Mouse (Mus musculus): ENCODE measurements around the gene Dnajb2. TPM values are rescaled to one million over a fixed set of nuclear protein-coding genes. Genes with fewer than 3 reads are reported as not detected.

The Dnajb2 gene
- polyA plus RNA-seq, 1 experiment from 2014 or later = 21.5 TPM

DNA sequence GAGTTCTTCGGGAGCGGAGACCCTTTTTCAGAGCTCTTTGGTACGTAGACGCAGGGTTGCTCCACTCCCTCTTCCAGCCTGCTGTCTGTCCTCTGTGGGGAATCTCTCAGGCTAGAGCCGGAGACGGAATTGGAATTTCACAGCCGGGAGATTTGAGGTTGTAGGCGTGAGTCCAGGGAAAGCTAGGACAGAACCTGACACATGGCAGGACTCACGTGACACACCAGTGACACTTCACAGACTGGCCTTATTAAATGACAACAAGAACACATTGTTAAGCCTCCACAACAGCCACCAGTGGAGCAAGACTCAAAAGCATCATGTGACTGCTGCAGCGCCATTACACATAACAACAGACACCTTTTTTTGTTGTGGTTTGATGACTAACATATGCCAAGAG, 3.4 kb downstream of the Dnajb2 start:
- Histone ChIP-seq H3K27me3 (replicated peaks; ENCODE audit: control insufficient read depth, insufficient read depth, low read length) (no peaks in the 10 kb centered on the region), H3K9ac (ENCODE audit: low read length) (no peak overlapping the region), H3K4me3 (ENCODE audit: low read depth, low read length) (no peak overlapping the region), H3K4me1 (ENCODE audit: control insufficient read depth, insufficient read depth, low read length) (peaks cover 9% of the 10 kb centered on the region; the same call in 1 of the 2 replicates), H3K27ac (ENCODE audit: low read depth, low read length) (no peak overlapping the region), H3K4me2 (ENCODE audit: low read length) (no peak overlapping the region), H3K9me3 (replicated peaks; ENCODE audit: control insufficient read depth, low read length) (no peaks in the 10 kb centered on the region), H3K36me3 (ENCODE audit: control insufficient read depth, insufficient read depth, low read length) (peaks cover 31% of the 10 kb centered on the region)
- DNase-seq (ENCODE audit: low spot score) = no peak
- WGBS = 85% methylated on average over 10 of the region's 10 CpGs
- ATAC-seq = no peak

GRCm38 (mm10) chr1:75243411-75243810, 7.2 kb downstream of the Dnajb2 start:
- no peak overlapping the region for H3K4me3 ChIP-seq (ENCODE audit: low read depth, low read length)

DNA sequence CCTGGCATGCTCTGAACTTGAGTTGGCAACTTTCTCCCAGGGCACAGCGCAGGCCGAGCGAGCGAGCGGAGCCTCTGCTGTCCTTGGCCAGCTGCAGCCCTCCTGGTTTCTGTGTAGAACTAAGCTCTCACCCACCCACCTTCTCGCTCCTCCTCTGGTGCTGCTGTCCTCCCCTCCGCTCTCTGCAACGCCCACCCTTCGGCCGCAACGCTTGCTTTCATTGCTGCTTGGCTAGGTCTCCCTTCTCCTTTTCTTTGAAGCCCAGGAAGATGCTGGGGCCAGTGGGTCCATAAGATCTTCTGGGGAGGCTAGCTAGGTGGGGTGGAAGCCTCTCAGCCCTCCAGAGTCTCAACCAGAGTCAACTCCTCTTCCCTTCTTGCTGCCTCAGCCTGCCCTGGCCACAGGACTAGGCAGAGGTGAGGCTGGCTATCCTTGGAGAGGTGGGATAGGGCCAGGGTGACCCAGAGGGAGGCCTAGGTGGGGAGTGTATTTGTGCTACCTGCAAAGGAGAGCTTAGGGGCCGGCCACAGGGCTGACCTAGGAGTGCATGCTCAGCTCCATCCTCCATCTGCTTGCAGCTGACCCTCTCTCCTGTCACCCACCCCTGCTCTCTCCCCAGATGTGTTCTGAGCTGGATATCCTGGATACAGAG, 8.1 kb downstream of the Dnajb2 start:
- Histone ChIP-seq H3K4me2 (ENCODE audit: low read length) (no peak overlapping the region), H3K27ac (ENCODE audit: low read depth, low read length) (no peak overlapping the region), H3K4me3 (ENCODE audit: low read depth, low read length) (no peak overlapping the region), H3K9me3 (replicated peaks; ENCODE audit: control insufficient read depth, low read length) (no peaks in the 10 kb centered on the region), H3K27me3 (replicated peaks; ENCODE audit: control insufficient read depth, insufficient read depth, low read length) (no peaks in the 10 kb centered on the region), H3K4me1 (ENCODE audit: control insufficient read depth, insufficient read depth, low read length) (peaks cover 8% of the 10 kb centered on the region; the same call in 1 of the 2 replicates), H3K36me3 (ENCODE audit: control insufficient read depth, insufficient read depth, low read length) (peaks cover 31% of the 10 kb centered on the region), H3K9ac (ENCODE audit: low read length) (no peak overlapping the region)
- DNase-seq (ENCODE audit: low spot score) (no peak), ATAC-seq (no peak; the same call in 1 of the 2 replicates)
- WGBS = 87% methylated on average over 12 of the region's 12 CpGs

More at GRCm38 (mm10) chr1:75243411-75243810, 7.2 kb downstream of the Dnajb2 start:
- Histone ChIP-seq H3K9ac (ENCODE audit: low read length) (no peak overlapping the region), H3K27me3 (replicated peaks; ENCODE audit: control insufficient read depth, insufficient read depth, low read length) (no peaks in the 10 kb centered on the region), H3K36me3 (ENCODE audit: control insufficient read depth, insufficient read depth, low read length) (peaks cover 31% of the 10 kb centered on the region), H3K4me1 (ENCODE audit: control insufficient read depth, insufficient read depth, low read length) (peaks cover 8% of the 10 kb centered on the region; the same call in 1 of the 2 replicates), H3K9me3 (replicated peaks; ENCODE audit: control insufficient read depth, low read length) (no peaks in the 10 kb centered on the region), H3K27ac (ENCODE audit: low read depth, low read length) (no peak overlapping the region), H3K4me2 (ENCODE audit: low read length) (no peak overlapping the region)
- 86% methylated on average over 14 of the region's 14 CpGs for WGBS
- ATAC-seq (no peak), DNase-seq (ENCODE audit: low spot score) (no peak)

DNA sequence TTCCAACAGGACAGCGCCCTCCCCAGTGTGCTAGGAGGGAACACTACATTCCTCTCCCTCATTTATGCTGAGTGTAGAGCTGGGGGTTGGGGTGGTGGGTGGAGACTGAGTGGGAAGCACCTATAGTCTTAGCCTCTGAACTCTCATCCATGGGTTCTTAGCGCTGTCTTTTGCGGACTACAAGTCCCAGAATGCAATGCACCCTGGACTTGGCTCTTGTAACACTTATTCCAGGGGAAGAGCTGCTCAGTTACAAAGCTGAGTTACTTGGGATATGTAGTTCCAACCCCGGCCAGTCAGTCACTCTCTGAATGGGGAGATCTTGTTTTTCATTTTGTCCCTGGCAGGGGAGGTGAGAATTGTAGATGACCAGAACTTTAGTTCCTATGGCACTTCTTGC, 8.6 kb downstream of the Dnajb2 start:
- ATAC-seq (peak; percentile 88), DNase-seq (ENCODE audit: low spot score) (peak; percentile 88)
- 12% methylated on average over 4 of the region's 4 CpGs for WGBS
- Histone ChIP-seq H3K4me3 (ENCODE audit: low read depth, low read length) (no peak overlapping the region), H3K4me1 (ENCODE audit: control insufficient read depth, insufficient read depth, low read length) (peaks cover 8% of the 10 kb centered on the region; the same call in 1 of the 2 replicates), H3K27me3 (replicated peaks; ENCODE audit: control insufficient read depth, insufficient read depth, low read length) (no peaks in the 10 kb centered on the region), H3K4me2 (ENCODE audit: low read length) (no peak overlapping the region), H3K9me3 (replicated peaks; ENCODE audit: control insufficient read depth, low read length) (no peaks in the 10 kb centered on the region), H3K36me3 (ENCODE audit: control insufficient read depth, insufficient read depth, low read length) (peaks cover 26% of the 10 kb centered on the region), H3K27ac (ENCODE audit: low read depth, low read length) (no peak overlapping the region), H3K9ac (ENCODE audit: low read length) (no peak overlapping the region)

- 83% methylated on average over 16 of the region's 16 CpGs for WGBS
- H3K4me1 ChIP-seq (ENCODE audit: control insufficient read depth, insufficient read depth, low read length) = peaks cover 16% of the 10 kb centered on the region; the same call in 1 of the 2 replicates
- no peak overlapping the region for H3K27ac ChIP-seq (ENCODE audit: low read depth, low read length)
- DNase-seq (ENCODE audit: low spot score) = no peak
- H3K27me3 ChIP-seq (replicated peaks; ENCODE audit: control insufficient read depth, insufficient read depth, low read length) = no peaks in the 10 kb centered on the region
- H3K9me3 ChIP-seq (replicated peaks; ENCODE audit: control insufficient read depth, low read length) = no peaks in the 10 kb centered on the region
- no peak overlapping the region for H3K9ac ChIP-seq (ENCODE audit: low read length)
- peaks cover 8% of the 10 kb centered on the region; the same call in 1 of the 2 replicates for H3K36me3 ChIP-seq (ENCODE audit: control insufficient read depth, insufficient read depth, low read length)
- no peak overlapping the region for H3K4me3 ChIP-seq (ENCODE audit: low read depth, low read length)
- no peak overlapping the region for H3K4me2 ChIP-seq (ENCODE audit: low read length)
- ATAC-seq = no peak
These were observed 11.1 kb downstream of the Dnajb2 start for GRCm38 (mm10) chr1:75247071-75247930.

DNA sequence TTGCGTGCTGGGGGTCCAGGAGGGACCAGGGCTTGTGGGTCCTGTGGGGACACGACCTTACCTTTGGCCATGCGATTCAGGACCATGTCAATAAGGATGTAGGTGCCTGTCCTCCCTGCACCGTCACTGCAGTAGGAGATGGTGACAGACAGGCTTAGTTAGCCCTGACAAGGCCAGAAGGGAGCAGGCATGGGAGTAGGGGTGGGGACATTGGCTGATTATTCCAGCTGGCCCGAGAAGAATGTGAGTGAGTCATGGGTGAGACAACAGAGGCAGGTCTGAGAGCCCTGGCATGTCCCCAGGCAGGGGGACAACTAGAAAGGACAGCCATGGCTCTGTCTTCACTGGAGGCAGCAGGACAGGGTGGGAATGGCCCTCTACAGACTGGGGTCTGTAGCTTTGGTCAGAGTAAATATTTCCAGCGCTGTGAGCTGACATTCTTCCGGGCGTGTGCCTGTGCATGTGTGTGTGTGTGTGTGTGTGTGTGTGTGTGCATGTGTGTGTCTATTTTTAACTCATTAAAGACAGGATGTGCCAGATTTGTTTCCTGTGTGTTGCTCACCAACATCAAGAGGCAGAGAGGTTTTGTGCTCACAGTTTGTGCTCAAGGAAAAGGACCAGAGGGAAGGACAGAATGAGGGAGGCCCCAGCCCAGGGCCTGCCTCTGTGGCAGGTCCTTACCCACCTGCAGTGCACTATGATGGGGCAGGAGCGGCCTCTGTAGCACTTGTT, 12.0 kb downstream of the Dnajb2 start:
- Histone ChIP-seq H3K9ac (ENCODE audit: low read length) (no peak overlapping the region), H3K27me3 (replicated peaks; ENCODE audit: control insufficient read depth, insufficient read depth, low read length) (no peaks in the 10 kb centered on the region), H3K4me2 (ENCODE audit: low read length) (no peak overlapping the region), H3K4me3 (ENCODE audit: low read depth, low read length) (no peak overlapping the region), H3K9me3 (replicated peaks; ENCODE audit: control insufficient read depth, low read length) (no peaks in the 10 kb centered on the region), H3K36me3 (ENCODE audit: control insufficient read depth, insufficient read depth, low read length) (peaks cover 8% of the 10 kb centered on the region; the same call in 1 of the 2 replicates), H3K4me1 (ENCODE audit: control insufficient read depth, insufficient read depth, low read length) (peaks cover 16% of the 10 kb centered on the region; the same call in 1 of the 2 replicates), H3K27ac (ENCODE audit: low read depth, low read length) (no peak overlapping the region)
- DNase-seq (ENCODE audit: low spot score) (peak; percentile 28), ATAC-seq (no peak)
- WGBS = 50% methylated on average over 9 of the region's 9 CpGs

GRCm38 (mm10) chr1:75250498-75250897, 14.3 kb downstream of the Dnajb2 start:
- DNase-seq (ENCODE audit: low spot score) (peak; percentile 59), ATAC-seq (peak; percentile 24; the same call in 1 of the 2 replicates)
- WGBS = 48% methylated on average over 3 of the region's 3 CpGs

GRCm38 (mm10) chr1:75251112-75251970, 15.1 kb downstream of the Dnajb2 start:
- Histone ChIP-seq H3K4me1 (ENCODE audit: control insufficient read depth, insufficient read depth, low read length) (peaks cover 16% of the 10 kb centered on the region; the same call in 1 of the 2 replicates), H3K9me3 (replicated peaks; ENCODE audit: control insufficient read depth, low read length) (no peaks in the 10 kb centered on the region), H3K9ac (ENCODE audit: low read length) (no peak overlapping the region), H3K36me3 (ENCODE audit: control insufficient read depth, insufficient read depth, low read length) (no peaks in the 10 kb centered on the region), H3K4me3 (ENCODE audit: low read depth, low read length) (no peak overlapping the region), H3K4me2 (ENCODE audit: low read length) (peak overlapping the region; percentile 50), H3K27me3 (replicated peaks; ENCODE audit: control insufficient read depth, insufficient read depth, low read length) (no peaks in the 10 kb centered on the region), H3K27ac (ENCODE audit: low read depth, low read length) (peak overlapping the region; percentile 5; the same call in 1 of the 2 replicates)
- 2% methylated on average over 21 of the region's 22 CpGs for WGBS
- ATAC-seq = peak; percentile 40
- DNase-seq (ENCODE audit: low spot score) = peak; percentile 70

More at GRCm38 (mm10) chr1:75250498-75250897, 14.3 kb downstream of the Dnajb2 start:
- H3K9ac ChIP-seq (ENCODE audit: low read length) = no peak overlapping the region
- H3K4me3 ChIP-seq (ENCODE audit: low read depth, low read length) = no peak overlapping the region
- H3K27me3 ChIP-seq (replicated peaks; ENCODE audit: control insufficient read depth, insufficient read depth, low read length) = no peaks in the 10 kb centered on the region
- no peak overlapping the region for H3K4me2 ChIP-seq (ENCODE audit: low read length)
- no peak overlapping the region; the same call in 1 of the 2 replicates for H3K27ac ChIP-seq (ENCODE audit: low read depth, low read length)
- H3K4me1 ChIP-seq (ENCODE audit: control insufficient read depth, insufficient read depth, low read length) = peaks cover 16% of the 10 kb centered on the region; the same call in 1 of the 2 replicates
- H3K36me3 ChIP-seq (ENCODE audit: control insufficient read depth, insufficient read depth, low read length) = no peaks in the 10 kb centered on the region
- H3K9me3 ChIP-seq (replicated peaks; ENCODE audit: control insufficient read depth, low read length) = no peaks in the 10 kb centered on the region
